Mouse (Mus musculus) kidney, postnatal 10 days (tissue): ENCODE results near the gene Trim7.
"Not testable (repeated sequence)": the region's sequence is repeated elsewhere in the genome, so short reads cannot be mapped to it uniquely, and the experiment has no call there.

Source experiments
- DNase-seq: peaks from one replicate; pipeline ENCODE4 v3.0.0; 2021; ENCODE audit warnings: mixed read lengths

The Trim7 gene

DNA sequence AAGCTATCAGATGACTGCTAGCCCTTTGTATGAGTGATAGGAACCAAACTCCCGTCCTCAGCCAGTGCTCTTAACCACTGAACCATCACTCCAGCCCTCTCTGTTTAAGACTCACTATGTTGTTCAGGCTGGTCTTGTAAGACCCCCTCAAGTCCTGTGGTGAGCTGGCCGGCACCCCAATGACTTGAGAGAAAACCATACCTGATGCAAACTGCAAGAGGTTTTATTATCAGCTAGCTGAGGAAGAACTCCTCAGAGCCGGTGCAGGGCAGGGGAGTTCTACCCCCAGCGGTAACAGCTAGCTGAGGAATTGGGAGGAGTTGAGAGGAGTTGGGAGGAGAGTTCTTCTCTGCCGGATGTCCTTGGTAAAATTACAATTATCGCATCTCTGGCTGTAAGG, 2.0 kb downstream of the Trim7 start:
- no peak for DNase-seq

- DNase-seq, result no peak
Measured at GRCm38 (mm10) chr11:48830279-48830678, 4.3 kb downstream of the Trim7 start.

- no peak for DNase-seq
Measured at GRCm38 (mm10) chr11:48831273-48831672, 5.3 kb downstream of the Trim7 start.

GRCm38 (mm10) chr11:48833078-48833730, 7.3 kb downstream of the Trim7 start:
- DNase-seq, result no peak

- DNase-seq, result peak; percentile 94
Measured at GRCm38 (mm10) chr11:48833731-48834639, 8.0 kb downstream of the Trim7 start.

DNA sequence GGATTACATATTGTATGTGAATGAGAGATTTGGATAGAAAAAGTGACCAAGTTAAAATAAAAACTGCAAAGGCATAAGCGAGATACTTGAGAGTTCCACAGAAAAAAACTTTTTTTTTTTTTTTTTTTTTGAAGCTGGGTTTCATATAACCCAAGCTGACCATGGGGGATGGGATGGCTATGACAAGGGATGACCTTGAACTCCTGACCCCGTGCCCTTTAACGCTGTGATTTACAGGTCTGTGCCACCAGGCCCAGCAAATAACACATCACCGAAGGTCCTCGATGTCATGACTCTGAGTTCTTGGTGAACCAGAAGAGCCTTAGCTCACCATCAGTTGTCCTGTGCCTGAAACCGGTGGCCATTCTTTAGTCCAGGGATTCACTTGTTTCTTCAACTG, 10.0 kb downstream of the Trim7 start:
- no peak for DNase-seq

DNA sequence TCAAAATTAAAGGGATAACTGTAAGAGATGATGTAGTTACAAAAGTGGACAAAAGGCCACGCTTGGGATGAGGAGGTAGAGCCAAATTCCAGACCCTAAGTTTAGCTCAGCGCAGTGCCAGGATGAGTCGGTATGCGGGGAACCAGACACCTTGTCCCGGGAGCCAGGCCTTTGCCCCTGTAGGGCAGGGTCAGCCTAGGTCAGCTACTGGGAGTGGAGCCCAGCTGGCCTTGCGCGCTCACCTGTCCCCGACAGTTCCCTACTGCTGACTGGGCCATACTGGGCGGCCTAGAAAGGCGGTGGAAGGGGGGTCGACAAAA, 11.0 kb downstream of the Trim7 start:
- no peak for DNase-seq

DNA sequence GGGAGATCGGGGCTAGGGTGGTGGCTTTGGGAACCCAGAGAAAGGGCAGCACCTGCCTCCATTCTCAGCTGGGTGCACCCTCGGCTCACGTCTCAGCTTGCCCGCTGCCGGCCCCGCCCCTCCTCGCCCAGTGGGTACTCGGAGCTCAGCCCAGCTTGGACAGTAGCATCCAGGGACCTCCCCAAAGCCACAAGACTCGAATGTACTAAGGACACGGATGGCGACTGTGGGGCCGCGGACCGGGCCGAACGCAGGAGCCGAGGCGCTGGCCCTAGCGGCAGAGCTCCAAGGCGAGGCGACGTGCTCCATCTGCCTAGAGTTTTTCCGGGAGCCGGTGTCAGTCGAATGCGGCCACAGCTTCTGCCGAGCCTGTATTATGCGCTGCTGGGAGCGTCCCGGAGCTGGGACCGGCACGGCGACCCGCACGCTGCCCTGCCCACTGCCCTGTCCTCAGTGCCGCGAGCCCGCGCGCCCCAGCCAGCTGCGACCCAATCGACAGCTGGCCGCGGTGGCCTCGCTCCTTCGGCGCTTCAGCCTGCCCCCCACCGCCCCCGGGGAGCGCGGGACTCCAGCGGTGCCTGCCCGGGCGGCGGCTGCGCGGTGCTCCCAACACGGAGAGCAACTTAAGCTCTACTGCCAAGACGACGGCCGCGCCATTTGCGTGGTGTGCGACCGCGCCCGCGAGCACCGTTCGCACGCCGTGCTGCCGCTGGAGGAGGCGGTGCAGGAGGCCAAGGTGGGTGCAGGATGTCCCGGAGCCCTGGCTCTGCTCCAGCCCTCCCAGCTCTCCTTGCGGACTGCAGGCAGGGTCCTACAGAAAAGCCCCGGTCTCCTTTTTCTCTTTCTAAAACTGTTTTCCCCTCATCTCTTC, 11.6 kb downstream of the Trim7 start:
- DNase-seq, result peak; percentile 81

- peak; percentile 50 for DNase-seq
Measured at GRCm38 (mm10) chr11:48838181-48838797, 12.3 kb downstream of the Trim7 start.

GRCm38 (mm10) chr11:48838879-48839680, 13.1 kb downstream of the Trim7 start:
- no peak for DNase-seq

DNA sequence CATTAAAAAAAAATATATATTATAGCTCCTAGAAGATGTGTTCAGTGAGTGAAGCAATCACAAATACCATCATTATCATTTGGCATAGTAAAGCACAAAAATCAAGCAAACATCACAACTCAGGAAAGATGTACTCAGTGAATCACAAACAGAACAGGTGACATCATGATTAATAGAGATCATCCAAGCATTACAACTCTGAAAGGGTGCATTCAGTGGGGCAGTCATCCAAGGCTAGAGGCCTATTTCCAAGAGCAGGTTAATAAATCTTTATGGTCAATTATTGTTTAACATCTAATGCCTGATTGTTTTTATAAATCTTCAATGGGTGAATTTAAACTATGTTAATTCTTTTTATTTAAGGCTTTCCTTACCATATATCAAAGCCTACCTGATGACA, 14.9 kb downstream of the Trim7 start:
- DNase-seq, result peak; percentile 35

DNA sequence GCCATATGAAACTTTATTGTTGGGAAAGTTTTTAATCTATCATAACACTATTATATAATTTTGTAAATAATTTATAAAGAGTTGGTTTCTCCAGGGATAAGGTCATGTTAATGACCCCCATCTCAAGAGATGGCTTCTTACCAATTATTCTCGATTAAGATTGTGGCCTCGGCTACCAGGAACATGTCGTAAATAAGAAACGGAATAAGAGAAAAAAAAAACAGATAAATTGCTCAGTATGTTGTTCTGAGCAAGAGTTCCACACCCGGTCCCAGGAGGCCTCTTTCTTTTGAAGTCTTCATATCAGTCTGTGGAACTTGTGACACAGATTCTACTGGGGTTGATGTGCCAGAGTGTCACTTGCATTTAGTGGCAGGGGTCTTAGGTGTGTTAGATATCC, 15.3 kb downstream of the Trim7 start:
- DNase-seq, result no peak

DNA sequence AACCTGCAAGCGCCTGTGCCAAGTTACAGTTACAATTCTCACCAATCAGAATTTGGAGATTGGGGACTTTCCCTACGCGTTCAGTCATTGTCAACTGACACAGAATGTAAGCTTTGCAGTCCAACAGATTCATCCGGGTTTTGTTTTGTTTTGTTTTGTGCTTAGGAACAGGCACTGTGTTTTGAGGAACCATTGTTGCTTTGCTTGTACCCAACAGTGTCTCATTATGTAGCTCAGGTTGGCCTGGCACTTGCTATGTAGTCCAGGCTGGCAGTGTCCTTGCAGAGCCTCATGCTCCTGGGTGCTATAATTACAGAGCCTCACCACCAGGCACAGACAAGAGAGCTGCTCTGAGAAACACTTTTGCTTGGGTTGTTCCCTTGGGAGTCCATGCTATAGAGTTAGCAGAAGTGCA, 16.4 kb downstream of the Trim7 start:
- no peak for DNase-seq

- peak; percentile 54 for DNase-seq
Measured at GRCm38 (mm10) chr11:48843202-48843601, 17.3 kb downstream of the Trim7 start.

DNA sequence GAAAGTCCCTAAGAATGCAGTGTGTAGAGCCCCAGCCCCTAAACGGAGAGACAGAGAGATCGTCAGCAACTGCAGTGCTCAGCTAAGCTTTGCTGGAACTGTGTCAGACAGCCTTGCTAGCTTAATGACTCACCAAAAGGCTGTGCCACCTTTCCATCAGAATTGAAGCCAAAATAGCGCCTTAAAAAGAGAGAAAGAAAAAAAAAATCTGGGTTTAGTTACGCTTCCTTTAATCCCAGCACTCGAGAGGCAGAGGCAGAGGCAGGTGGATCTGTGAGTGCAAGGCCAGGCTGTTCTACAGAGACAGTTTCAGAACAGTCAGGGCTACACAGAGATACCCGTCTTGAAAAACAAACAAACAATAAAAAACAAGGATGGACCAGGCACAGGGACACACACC, 18.4 kb downstream of the Trim7 start:
- no peak for DNase-seq

- no peak for DNase-seq
Measured at GRCm38 (mm10) chr11:48845244-48845815, 19.4 kb downstream of the Trim7 start.

DNA sequence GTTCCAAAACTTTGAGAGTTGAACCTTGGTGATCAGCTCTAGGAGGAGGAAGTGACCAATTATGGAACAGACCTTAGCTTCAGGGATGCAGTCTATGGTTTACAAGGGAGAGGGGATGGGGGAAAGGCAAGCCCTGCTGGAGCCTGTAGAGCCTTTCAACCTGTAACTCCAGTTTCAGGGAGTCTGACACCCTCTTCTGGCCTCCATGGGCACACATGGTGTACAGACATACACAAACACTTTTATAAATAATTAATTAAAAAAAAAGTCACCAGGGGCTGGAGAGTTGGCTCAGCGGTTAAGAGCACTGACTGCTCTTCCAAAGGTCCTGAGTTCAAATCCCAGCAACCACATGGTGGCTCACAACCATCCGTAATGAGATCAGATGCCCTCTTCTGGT, 20.4 kb downstream of the Trim7 start:
- not testable (repeated sequence) for DNase-seq

DNA sequence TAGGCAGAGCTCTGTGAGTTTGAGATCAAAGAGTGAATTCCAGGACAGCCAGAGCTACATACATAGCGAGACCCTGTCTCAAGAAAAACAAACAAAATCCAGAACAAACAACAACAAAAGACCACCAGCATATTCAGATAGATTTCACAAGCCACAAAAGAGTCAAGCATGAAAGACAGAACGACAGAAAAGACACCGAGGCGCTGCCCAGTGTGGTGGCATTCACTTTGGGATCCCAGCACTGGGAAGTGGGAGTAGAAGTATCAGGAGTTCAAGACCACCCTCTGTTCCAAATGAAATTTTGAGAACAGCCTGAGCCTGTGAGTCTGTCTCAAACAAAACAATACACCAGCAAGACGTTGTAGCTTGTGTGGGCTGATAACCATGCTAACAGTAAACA, 20.9 kb downstream of the Trim7 start:
- no peak for DNase-seq

DNA sequence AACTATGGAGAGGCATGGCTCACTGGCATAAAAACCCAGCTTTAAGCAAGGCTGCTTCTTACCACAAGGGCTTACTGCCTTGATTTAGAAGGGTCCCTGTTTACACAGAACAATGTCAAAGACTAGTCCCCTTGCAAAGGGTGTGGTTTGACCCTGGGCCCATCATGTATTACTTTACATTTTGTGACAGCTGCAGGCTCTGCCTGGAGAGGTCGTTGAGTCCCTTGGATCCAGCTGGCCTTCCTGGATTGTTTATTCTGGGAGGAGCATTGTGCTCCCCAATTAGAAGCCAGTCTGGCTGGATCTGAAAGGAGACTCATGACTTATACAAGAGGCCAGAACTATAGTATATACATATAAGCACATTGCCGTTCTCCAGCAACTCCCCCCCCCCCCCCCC, 24.3 kb downstream of the Trim7 start:
- no peak for DNase-seq

DNA sequence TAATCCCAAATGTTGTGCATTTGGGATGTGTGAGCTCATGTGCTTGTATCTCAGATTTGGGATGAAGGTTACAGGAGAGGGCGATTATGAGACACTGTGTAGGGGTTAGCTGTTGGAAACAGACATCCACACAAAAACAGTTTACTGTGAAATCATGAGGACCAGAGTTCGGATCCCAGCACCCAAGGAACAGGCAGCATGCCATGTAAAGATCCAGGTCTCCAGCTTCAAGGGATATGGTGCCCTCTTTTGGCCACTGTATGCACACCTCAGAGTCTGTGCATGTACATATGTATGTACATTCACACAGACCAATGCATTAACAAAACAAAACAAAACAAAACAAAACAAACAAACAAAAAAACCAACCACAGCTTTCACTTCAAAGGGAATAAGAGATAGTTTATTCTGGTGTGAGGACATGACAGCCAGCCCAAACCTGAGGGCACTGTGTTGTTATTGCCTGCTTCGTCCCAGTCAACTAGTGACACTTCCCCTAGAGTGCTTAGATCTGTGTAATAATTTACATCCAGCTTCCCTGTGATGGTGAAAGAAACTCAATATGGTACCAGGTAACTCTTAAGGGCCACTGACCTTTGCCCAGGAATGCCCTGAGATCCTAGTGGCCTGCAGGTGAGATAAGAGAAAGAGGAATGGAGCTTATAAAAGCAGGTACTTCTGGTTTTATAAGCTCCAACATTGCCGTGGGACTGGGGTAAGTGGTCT, 25.5 kb downstream of the Trim7 start:
- DNase-seq, result no peak

DNA sequence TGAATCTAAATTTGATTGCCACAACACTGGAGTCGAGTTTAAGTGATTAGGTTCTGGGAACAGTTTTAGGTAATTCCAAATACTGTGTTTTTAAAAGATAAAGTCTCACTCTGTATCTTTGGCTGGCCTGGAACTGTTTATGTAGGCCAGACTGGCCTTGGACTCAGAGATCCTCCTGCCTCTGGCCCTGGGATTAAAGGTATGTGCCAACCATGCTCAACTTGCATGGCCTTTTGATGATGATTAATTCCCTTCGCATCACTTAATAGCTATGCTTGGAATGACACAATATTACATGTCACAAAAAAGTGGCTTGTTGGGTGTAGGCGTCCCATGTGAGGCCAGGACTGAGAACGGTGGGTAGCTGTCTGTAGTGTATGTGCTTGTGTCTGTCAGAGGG, 26.2 kb downstream of the Trim7 start:
- DNase-seq, result no peak
